Mouse (Mus musculus) midbrain, postnatal 0 days (tissue): ENCODE measurements around the gene 9230112D13Rik. TPM values are rescaled to one million over a fixed set of nuclear protein-coding genes. Genes with fewer than 3 reads are reported as not detected.

Experiments used
- ATAC-seq: fragments of 200-750 bp; cut with Nextera tagmentation; 2 replicates; pipeline ENCODE4 v1.8.0; 2017; ENCODE audit warnings: moderate number of reproducible peaks, mild to moderate bottlenecking, moderate TSS enrichment, moderate library complexity; ENCODE audit not compliant: low FRiP score
- DNase-seq: peaks from one replicate; pipeline ENCODE4 v3.0.0-alpha.2; 2015; ENCODE audit warnings: low spot score
- H3K27ac ChIP-seq: fragments of 300-500 bp; sonication (generic); 2 replicates; pipeline ENCODE4 v1.5.1; 2014; ENCODE audit warnings: low read depth, mild to moderate bottlenecking, low read length, mixed read lengths
- H3K27me3 ChIP-seq: fragments of 300-500 bp; sonication (generic); 2 replicates; pipeline ENCODE4 v1.6.1; 2014; ENCODE audit warnings: low read length, control low read depth, mixed read lengths; ENCODE audit not compliant: insufficient read depth
- H3K36me3 ChIP-seq: fragments of 300-500 bp; sonication (generic); 2 replicates; pipeline ENCODE4 v1.6.1; 2014; ENCODE audit warnings: low read length, control low read depth, mixed read lengths; ENCODE audit not compliant: insufficient read depth
- H3K4me1 ChIP-seq: fragments of 300-500 bp; sonication (generic); 2 replicates; pipeline ENCODE4 v1.6.1; 2014; ENCODE audit warnings: mild to moderate bottlenecking, control low read depth, antibody characterized with exemption, low read length, mixed read lengths; ENCODE audit not compliant: insufficient read depth
- H3K4me2 ChIP-seq: fragments of 300-500 bp; sonication (generic); 2 replicates; pipeline ENCODE4 v1.6.1; 2014; ENCODE audit warnings: low read depth, mild to moderate bottlenecking, low read length, mixed read lengths; ENCODE audit not compliant: poor library complexity, severe bottlenecking
- H3K4me3 ChIP-seq: fragments of 300-500 bp; sonication (generic); 2 replicates; pipeline ENCODE4 v1.5.1; 2014; ENCODE audit warnings: low read depth, mild to moderate bottlenecking, low read length, moderate library complexity
- H3K9ac ChIP-seq: fragments of 300-500 bp; sonication (generic); replicated peaks from 2 replicates; pipeline ENCODE4 v1.6.1; 2014; ENCODE audit warnings: mild to moderate bottlenecking, low read length, moderate library complexity, mixed read lengths; ENCODE audit not compliant: poor library complexity, severe bottlenecking
- H3K9me3 ChIP-seq: fragments of 300-500 bp; sonication (generic); 2 replicates; pipeline ENCODE4 v1.6.1; 2016; ENCODE audit warnings: low read length, control low read depth
- CTCF ChIP-seq: IDR thresholded peaks from 2 replicates; pipeline ENCODE4 v1.5.1; 2016; ENCODE audit warnings: antibody characterized with exemption, mild to moderate bottlenecking
- WGBS: fragments of 180-500 bp; shearing (Covaris S2); extraction: QIAGEN DNeasy Blood & Tissue Kit; methylation state at CpG from one replicate; pipeline ENCODE4 v1.1.7; 2014; 5-methylcytosine and 5-hydroxymethylcytosine counted together
- polyA plus RNA-seq: library from polyadenylated mRNA; unstranded; fragments of >200 nt; fragmentation: Nextera tagmentation; extraction: Ambion mirVana; gene quantifications from 2 replicates; pipeline ENCODE4 v1.2.1, GENCODE M21; 2015
- total RNA-seq: library from RNA; depleted of rRNA; stranded (reverse); fragments of >200 nt; gene quantifications from 2 replicates; pipeline ENCODE4 v1.2.3, GENCODE M21; 2014

9230112D13Rik gene
- total and polyA plus RNA-seq, 2 experiments from 2014 or later, result not detected

- WGBS, result 1% methylated on average over 65 of the region's 77 CpGs
- H3K27me3 ChIP-seq, result 0 out of 2 replicates have a peak, but pooled peaks cover 3% of the 10 kb centered on the region
- H3K4me3 ChIP-seq, result peak overlapping the region; percentile 93
- no peaks in the 10 kb centered on the region for H3K9me3 ChIP-seq
- peak overlapping the region; percentile 91 for H3K9ac ChIP-seq
- TF ChIP-seq CTCF, result peak; percentile 34
- H3K36me3 ChIP-seq, result no peaks in the 10 kb centered on the region
- peak overlapping the region; percentile 94 for H3K27ac ChIP-seq
- peak; percentile 27 for DNase-seq
- ATAC-seq, result peak; percentile 20; the same call in 1 of the 2 replicates
- peaks cover 8% of the 10 kb centered on the region; the same call in 1 of the 2 replicates for H3K4me1 ChIP-seq
- peak overlapping the region; percentile 72 for H3K4me2 ChIP-seq
Observed at GRCm38 (mm10) chr14:34501804-34502474, 20.7 kb downstream of the 9230112D13Rik start.

- DNase-seq (no peak), ATAC-seq (no peak)
- H3K9me3 ChIP-seq, result no peaks in the 10 kb centered on the region
- H3K4me1 ChIP-seq, result peaks cover 8% of the 10 kb centered on the region; the same call in 1 of the 2 replicates
- WGBS, result under 1% methylated on average over 16 of the region's 16 CpGs
- 0 out of 2 replicates have a peak, but pooled peaks cover 3% of the 10 kb centered on the region for H3K27me3 ChIP-seq
- H3K36me3 ChIP-seq, result no peaks in the 10 kb centered on the region
- H3K4me2 ChIP-seq, result peak overlapping the region; percentile 72
- H3K9ac ChIP-seq, result peak overlapping the region; percentile 91
- no peak for TF ChIP-seq CTCF
- H3K4me3 ChIP-seq, result peak overlapping the region; percentile 93
- H3K27ac ChIP-seq, result peak overlapping the region; percentile 94
Observed at GRCm38 (mm10) chr14:34501447-34501803, 21.2 kb downstream of the 9230112D13Rik start.

GRCm38 (mm10) chr14:34500309-34500708 lies 22.3 kb downstream of the 9230112D13Rik start:
- DNase-seq, result peak; percentile 31
- no peaks in the 10 kb centered on the region for H3K27me3 ChIP-seq
- no peaks in the 10 kb centered on the region for H3K36me3 ChIP-seq
- no peak for ATAC-seq
- H3K27ac ChIP-seq, result no peak overlapping the region
- TF ChIP-seq CTCF, result no peak
- WGBS, result 4% methylated on average over 4 of the region's 4 CpGs
- 0 out of 2 replicates have a peak overlapping the region, but pooled peaks have one; percentile 29 for H3K9ac ChIP-seq
- no peaks in the 10 kb centered on the region for H3K9me3 ChIP-seq
- H3K4me1 ChIP-seq, result peaks cover 8% of the 10 kb centered on the region; the same call in 1 of the 2 replicates
- peak overlapping the region; percentile 43 for H3K4me2 ChIP-seq
- H3K4me3 ChIP-seq, result peak overlapping the region; percentile 93

GRCm38 (mm10) chr14:34499664-34500063 lies 22.9 kb downstream of the 9230112D13Rik start:
- no peak for ATAC-seq
- Histone ChIP-seq H3K4me3 (peak overlapping the region; percentile 5; the same call in 1 of the 2 replicates), H3K36me3 (no peaks in the 10 kb centered on the region), H3K27ac (no peak overlapping the region), H3K27me3 (no peaks in the 10 kb centered on the region), H3K9ac (no peak overlapping the region), H3K4me2 (peak overlapping the region; percentile 43), H3K9me3 (no peaks in the 10 kb centered on the region), H3K4me1 (peaks cover 8% of the 10 kb centered on the region; the same call in 1 of the 2 replicates)
- no peak for TF ChIP-seq CTCF
- 53% methylated on average over 4 of the region's 4 CpGs for WGBS
- no peak for DNase-seq

- H3K4me2 ChIP-seq, result no peak overlapping the region
- H3K9me3 ChIP-seq, result no peaks in the 10 kb centered on the region
- H3K36me3 ChIP-seq, result no peaks in the 10 kb centered on the region
- no peak overlapping the region for H3K4me3 ChIP-seq
- H3K27ac ChIP-seq, result no peak overlapping the region
- DNase-seq (no peak), ATAC-seq (no peak)
- H3K4me1 ChIP-seq, result peaks cover 8% of the 10 kb centered on the region; the same call in 1 of the 2 replicates
- WGBS, result 72% methylated on average over 3 of the region's 3 CpGs
- H3K27me3 ChIP-seq, result no peaks in the 10 kb centered on the region
- TF ChIP-seq CTCF, result no peak
- no peak overlapping the region for H3K9ac ChIP-seq
Observed at GRCm38 (mm10) chr14:34497346-34497745, 25.3 kb downstream of the 9230112D13Rik start.

- WGBS, result 92% methylated on average over 3 of the region's 3 CpGs
- Histone ChIP-seq H3K9me3 (no peaks in the 10 kb centered on the region), H3K4me2 (no peak overlapping the region), H3K27ac (no peak overlapping the region), H3K4me3 (no peak overlapping the region), H3K4me1 (no peaks in the 10 kb centered on the region), H3K27me3 (no peaks in the 10 kb centered on the region), H3K9ac (no peak overlapping the region), H3K36me3 (no peaks in the 10 kb centered on the region)
- no peak for ATAC-seq
- no peak for DNase-seq
- no peak for TF ChIP-seq CTCF
Observed at GRCm38 (mm10) chr14:34493682-34494081, 28.9 kb downstream of the 9230112D13Rik start.
